Mouse (Mus musculus) left cerebral cortex, adult 11 months (tissue): ENCODE measurements around the gene Rps18.
"Not testable (repeated sequence)": the region's sequence is repeated elsewhere in the genome, so short reads cannot be mapped to it uniquely, and the experiment has no call there.

Experiments used
- DNase-seq: peaks from one replicate; pipeline ENCODE4 v3.0.0; 2022; ENCODE audit warnings: low spot score

Gene Rps18

GRCm38 (mm10) chr17:33904835-33905234 is 51.0 kb downstream of the Rps18 start, which contains the start of gene Platr17:
Gene Platr17, plus strand, starts transcription at chr17:33905135.
- not testable (repeated sequence) for DNase-seq

GRCm38 (mm10) chr17:33903911-33904651 is 51.7 kb downstream of the Rps18 start:
- not testable (repeated sequence) for DNase-seq

GRCm38 (mm10) chr17:33902491-33902890 is 53.3 kb downstream of the Rps18 start:
- no peak for DNase-seq

- no peak for DNase-seq
Measured at GRCm38 (mm10) chr17:33902079-33902478, 53.7 kb downstream of the Rps18 start.
